Mouse (Mus musculus) mature B cell (primary cell): ENCODE data around the gene Bach1.

Experiments used
- in situ Hi-C: fragments of 300-500 bp; cut with MboI; formaldehyde crosslinking; loops from 2 replicates; pipeline ENCODE4 v1.14.3; 2019

Gene Bach1

GRCm38 (mm10) chr16:87711961-87712360 is 13.2 kb downstream of the Bach1 start:
- in situ Hi-C loops = no loop called here

DNA sequence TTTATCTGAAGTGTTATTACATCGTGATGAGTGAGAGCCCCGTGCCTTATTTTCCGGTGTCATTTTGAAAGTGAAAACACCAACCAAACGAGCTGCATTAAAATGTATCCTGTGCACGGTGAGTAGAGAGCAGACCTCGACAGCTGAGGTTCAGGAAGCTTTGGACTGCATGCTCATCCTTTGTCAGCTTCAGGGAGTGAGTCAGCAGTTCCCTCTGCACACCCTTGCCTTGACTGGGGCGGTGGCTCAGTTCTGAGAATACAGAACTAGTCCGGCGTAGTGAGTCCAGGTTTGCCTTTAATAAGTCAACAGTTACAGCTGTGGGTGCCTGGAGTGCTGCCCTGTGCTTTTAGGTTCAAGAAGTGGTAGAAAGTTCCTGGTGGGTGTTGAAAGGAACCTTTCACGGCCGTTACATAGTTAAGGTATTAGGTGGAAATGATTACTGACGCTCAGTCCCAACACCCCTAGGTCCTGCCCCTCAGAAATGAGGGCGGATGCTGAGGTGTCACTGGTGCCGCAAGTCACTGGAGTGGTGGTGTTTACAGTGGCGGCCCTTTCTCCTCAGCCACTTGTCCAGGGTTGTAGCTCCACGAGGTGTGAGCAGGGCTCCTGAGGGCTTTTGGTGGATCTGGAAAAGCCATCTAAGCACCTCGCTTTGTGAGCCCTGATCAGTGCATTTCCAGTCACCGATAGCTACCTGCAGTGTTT is 14.4 kb downstream of the Bach1 start:
- in situ Hi-C loops = no loop called here

DNA sequence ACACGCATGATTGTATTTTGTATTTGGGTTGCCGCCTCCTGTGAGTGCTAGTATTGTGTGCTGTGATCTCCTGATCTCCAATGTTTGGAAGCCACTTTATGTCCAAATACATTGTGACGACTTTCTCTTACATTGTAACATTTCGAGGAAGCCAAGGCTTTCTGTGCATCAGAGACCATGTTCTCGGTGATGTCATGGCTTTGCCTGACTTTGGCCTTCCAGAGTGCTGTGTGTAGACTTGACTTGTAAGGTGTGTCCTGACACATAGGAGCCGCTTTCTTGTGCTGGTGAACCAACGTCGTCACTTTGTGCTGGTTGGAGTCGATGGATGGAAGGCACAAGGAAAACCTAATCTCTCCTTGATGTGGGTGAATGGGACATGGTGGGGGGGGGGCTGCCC is 15.8 kb downstream of the Bach1 start:
- in situ Hi-C loops = no loop called here

DNA sequence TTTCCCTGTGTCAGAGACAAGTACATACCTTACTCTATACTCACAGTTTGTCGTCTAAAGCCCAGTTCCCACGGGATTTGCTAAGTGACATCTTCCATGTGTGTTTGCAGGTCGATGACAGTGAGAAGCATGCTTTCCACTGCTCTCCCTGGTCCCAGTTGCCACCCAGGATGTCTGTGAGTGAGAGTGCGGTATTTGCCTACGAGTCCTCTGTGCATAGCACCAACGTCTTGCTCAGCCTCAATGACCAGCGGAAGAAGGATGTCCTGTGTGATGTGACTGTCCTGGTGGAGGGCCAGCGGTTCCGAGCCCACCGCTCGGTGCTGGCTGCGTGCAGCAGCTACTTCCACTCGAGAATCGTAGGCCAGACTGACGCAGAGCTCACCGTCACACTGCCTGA is 16.5 kb downstream of the Bach1 start:
- in situ Hi-C loops = no loop called here

DNA sequence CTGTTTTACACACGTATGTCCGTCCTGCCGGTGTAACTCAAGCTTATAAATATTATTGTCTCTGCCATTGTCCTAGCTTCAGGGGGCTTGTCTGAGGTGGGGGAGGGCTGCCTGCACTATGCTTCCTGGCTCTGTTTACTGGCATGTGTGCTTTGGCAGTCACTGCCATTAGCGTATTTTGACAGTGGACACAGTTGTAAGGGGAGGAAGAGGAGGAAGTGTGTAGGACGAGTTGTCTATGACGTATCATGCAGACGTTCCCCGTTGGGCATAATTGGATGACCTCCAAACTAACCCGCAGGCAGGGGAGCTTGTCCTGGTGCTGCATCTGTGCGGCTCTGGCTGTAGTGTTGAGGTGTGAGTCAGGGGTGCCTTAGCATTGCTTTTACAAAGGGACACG is 17.5 kb downstream of the Bach1 start:
- in situ Hi-C loops = no loop called here

DNA sequence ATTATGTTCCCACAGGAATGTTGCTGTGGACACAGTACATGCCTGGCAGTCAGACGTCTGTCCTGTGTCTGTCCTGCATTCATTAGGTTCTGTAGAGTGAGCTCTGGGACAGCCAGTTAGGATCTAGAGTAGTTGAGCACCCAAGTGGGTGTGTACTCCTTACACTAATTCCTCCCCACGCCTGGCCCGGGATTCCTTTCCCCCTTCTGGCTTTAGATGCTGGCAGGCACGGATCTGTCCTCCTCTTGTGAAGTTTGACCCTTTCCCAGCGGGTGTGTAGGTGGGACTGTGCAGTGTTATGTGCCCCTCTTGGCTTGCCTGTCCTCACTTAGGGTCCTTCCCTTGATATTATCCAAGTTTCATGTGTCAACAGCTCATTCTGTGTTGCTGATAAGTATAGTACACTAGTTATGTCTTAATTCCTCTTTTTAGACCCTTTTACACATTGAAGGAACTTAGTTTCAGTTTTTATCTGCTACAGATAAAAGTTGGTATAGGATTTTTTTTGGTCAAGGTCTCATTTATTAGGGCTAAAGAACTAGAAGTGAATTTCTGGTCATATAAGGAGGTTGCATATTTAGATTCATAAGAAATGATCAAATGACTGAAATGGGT is 18.4 kb downstream of the Bach1 start:
- in situ Hi-C loops = no loop called here

- in situ Hi-C loops = no loop called here
Observed at GRCm38 (mm10) chr16:87719071-87719470, 20.3 kb downstream of the Bach1 start.

- in situ Hi-C loops = no loop called here
Observed at GRCm38 (mm10) chr16:87719688-87720283, 21.0 kb downstream of the Bach1 start.

DNA sequence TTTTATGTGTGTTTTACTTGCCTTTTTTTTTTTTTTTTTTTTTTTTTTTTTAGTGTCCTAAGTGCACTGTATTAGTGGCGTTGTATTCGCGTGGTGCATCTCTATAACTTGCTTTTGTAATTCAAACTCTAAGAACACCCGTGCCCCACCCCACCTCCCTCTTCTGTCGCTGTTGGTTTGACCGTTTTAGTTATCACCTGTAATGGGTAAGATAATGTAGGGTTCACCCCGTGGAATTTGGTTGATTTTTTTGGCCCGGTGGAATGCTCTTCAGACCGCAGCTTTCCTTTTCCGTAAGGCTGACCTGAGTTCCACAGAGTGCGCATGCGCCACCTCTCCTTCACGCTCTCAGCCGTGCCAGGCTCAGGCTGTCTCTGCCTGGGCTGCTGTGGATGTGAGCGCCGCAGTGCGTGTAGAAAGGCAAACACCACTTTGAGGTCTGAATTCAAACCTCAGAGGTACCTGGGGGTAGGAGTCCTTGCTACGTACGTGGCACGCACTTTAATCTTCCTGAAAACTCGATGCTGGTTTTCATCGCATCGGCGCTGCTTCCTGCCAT is 22.2 kb downstream of the Bach1 start:
- in situ Hi-C loops = no loop called here

GRCm38 (mm10) chr16:87722857-87723256 is 24.1 kb downstream of the Bach1 start:
- in situ Hi-C loops = no loop called here

DNA sequence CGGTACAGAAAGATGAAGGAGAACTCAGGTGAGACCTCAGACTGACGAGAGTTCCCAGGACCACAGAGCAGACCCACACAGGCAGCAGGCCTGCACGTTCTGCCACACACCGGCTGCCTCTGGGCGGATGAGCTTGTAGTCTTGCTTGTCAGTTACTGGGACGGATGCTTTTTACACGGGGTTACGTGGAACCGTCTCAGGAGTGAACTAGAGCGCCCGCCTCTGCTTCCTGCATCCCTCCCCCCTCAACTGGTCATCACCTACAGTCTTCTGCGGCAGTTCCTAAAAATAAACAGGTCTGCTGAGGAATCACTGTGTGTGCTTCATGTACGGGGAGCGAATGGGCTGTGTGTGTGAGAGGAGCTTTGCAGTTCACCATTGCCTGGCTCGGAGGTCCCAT is 24.7 kb downstream of the Bach1 start:
- in situ Hi-C loops = no loop called here

DNA sequence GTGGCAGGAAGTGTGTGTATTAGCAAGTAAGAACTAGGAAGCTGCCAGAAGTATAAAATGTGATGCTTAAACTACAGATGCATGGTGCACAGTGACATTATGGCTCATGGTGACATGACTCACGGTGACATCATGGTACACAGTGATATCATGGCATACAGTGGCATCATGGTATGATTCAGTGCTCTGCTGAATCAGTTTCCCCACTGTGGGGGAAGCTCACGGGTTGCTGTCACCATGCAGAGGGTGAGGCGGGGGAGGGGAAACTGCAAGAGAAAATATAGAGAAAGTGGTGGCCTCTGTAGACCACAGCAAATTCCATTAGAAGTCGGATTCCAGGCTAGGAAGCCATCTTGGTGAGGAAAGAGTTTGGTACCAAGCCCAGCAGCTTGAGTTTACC is 26.1 kb downstream of the Bach1 start:
- in situ Hi-C loops = no loop called here

DNA sequence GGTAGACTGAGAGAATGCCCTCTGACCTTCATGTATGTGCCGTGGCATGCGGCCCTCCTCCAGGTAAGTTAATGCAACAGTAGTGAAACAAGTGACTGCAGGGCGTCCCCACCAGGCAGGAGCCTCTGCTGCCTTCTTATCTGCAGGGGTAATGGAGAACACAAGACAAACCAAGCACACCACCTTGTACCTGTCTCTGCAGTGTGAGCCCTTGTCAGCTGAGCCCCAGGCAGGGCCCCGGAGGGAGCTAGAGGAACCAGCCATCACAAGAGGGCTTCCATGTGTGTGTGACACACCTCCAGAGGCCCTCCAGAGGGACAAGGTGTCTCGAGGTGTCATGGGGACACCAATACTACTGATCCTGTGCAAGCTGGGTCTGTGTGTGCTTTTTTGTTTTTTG is 26.5 kb downstream of the Bach1 start:
- in situ Hi-C loops = no loop called here

DNA sequence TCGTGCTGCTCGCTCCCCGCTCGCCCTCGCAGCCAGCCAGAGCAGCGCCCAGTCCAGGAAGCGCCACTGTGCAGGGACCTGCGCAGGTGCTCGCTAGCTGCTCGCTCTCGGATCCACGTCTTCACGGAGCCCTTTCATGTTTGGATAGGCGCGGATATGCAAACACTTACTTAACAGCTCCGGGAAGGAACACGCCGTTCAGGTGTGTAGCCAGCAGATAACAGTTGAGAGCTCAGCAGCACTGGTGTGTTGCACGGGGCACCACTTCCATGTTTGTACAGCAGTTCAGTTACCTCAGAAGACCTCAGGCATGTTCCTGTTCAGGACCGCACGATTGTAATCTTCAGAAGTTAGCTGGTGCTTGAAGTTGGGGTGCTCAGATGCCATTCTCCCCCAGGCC is 27.2 kb downstream of the Bach1 start:
- in situ Hi-C loops = no loop called here

DNA sequence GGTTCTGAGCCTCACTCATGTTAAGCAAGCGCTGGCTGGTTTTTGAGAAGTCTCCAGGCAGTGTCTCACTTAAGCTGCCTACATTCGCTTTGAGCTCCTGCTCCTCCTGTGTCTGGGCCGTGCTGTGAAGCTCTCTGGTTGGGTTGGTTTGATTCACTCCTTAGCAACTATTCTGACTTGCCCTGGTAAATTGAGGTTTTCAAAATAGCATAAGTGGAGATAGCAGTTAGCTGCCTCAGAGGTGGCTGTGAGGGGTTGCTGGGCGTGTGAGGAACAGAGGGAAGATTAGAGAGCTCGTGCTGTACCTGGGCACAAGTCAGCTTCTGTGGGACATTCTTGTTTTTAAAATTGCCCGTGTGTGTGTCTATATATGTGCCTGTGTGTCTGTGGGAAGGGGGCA is 27.6 kb downstream of the Bach1 start:
- in situ Hi-C loops = no loop called here

GRCm38 (mm10) chr16:87727250-87727649 is 28.5 kb downstream of the Bach1 start:
- in situ Hi-C loops = no loop called here

DNA sequence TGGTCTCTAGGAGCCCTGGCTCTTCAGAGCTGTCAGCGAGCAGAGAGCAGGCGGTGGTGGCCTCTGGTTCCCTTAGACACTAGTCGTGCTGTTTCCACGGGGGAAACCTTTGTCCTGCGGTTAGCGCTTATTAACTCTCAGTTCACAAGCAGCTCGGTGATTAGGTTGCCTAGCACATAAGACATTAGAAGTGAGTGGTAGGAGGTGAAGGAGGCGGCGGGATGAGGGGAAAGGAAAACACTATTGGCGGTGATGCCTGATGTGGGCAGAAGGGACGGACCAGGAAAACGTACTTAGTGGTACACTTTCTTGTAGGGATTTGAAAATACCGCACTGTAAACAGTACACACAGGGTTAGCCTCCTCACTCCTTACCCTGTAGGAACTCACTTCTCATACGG is 29.2 kb downstream of the Bach1 start:
- in situ Hi-C loops = no loop called here

DNA sequence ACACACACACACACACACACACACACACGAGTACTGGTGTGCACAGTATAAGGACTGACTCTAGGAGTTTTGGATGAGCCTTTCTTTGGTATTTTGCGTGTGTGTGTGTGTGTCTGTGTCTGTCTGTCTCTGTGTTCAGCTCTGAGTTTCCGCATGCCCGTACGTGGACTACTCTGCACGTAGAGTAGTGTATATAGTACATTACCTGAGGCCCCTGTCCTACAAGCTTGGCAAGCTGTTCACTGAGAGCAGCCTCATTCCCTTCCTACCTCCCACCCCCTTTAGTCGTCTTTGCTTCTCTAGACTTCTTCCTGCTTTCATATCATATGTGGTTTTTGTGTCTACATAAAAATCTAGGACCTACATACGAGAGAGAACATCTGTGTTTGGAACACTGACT is 30.0 kb downstream of the Bach1 start:
- in situ Hi-C loops = no loop called here

DNA sequence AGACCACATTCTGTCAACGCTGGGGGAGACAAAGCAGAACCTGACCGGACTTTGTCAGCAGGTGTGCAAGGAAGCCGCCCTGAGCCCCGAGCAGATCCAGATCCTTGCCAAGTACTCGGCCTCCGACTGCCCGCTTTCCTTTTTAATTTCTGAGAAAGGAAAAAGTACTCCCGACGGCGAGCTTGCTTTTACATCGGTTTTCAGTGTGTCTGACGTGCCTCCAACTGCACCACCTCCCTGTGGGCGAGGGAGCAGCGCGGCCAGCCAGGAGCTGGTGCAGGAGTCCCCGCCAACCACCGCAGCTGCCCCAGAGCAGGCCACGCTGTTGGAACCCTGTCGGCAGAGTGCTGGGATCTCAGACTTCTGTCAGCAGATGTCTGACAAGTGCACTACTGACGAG is 30.7 kb downstream of the Bach1 start:
- in situ Hi-C loops = no loop called here

DNA sequence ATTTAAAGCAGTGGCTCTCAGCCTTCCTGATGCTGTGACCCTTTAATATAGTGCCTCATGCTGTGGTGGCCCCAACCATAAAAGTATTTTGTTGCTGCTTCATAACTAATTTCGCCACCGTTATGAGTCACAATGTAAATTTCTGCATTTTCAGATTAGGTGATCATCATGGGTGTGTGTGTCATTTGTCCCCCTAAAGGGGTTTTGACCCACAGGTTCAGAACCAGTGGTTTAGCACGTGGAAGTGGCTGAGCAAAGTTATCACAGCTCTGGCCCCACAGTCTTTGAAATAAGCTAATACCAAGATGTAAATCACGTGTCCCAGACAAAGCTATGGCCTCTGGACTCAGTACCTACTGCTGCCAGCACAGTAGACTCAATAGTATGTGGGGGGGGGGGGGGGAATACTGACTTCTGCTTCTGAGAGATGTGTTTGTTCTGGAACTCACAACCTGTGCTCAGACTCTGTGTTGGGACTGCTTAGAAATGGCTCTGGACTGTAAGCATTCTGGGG is 36.2 kb downstream of the Bach1 start:
- in situ Hi-C loops = no loop called here

DNA sequence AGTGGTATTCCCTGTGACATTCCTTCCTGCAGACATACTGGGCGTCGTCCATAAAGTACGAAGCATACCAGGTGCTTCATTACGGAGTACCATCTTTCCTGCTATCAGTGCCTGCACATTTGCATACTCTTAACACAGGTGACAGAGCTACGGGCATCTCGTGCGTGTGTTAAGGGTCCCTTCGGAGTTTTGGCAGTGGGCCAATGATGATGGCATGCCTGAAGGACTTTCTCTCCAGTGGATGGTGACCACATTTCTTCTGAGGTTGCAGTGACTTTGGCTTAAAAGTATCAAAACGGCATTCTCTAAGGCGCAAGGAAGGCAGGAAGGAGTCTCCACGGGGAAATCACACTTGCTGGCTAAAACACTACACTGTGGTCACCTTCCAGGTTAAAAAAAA is 37.4 kb downstream of the Bach1 start:
- in situ Hi-C loops = no loop called here

GRCm38 (mm10) chr16:87737296-87737695 is 38.6 kb downstream of the Bach1 start:
- in situ Hi-C loops = no loop called here
